Mouse (Mus musculus) heart, adult 8-10 months (tissue): ENCODE results near the gene Gm14459. TPM values are rescaled to one million over a fixed set of nuclear protein-coding genes. Genes with fewer than 3 reads are reported as not detected.
"Not testable (repeated sequence)": the region's sequence is repeated elsewhere in the genome, so short reads cannot be mapped to it uniquely, and the experiment has no call there.

Source experiments
- DNase-seq: peaks from one replicate; pipeline ENCODE4 v3.0.0; 2022; ENCODE audit warnings: low spot score
- total RNA-seq, 4 experiments: library from RNA; stranded (reverse); gene quantifications; 2 replicates each; pipeline ENCODE4 v1.2.4; 2022

The Gm14459 gene
- not detected for total RNA-seq

- DNase-seq: no peak
These were observed at the start of gene Gm14459 for GRCm38 (mm10) chrX:8524854-8525253. Gm14459 (minus strand) TSS chrX:8524954.

- not testable (repeated sequence) for DNase-seq
These were observed 23.4 kb upstream of the Gm14459 start, which contains the start of gene Ssxb6 for GRCm38 (mm10) chrX:8548155-8548554. Ssxb6 (minus strand) TSS chrX:8548255.

Other genes with a start within 250 kb of the Gm14459 start
- gene Ssxb10, start 197.5 kb downstream of the Gm14459 start, total RNA-seq: not detected
- not detected for gene Ssxb9, start 158.0 kb downstream of the Gm14459 start, total RNA-seq
- not detected for gene Ssxb1, start 111.6 kb downstream of the Gm14459 start, total RNA-seq
- gene Ssxb2, start 63.2 kb downstream of the Gm14459 start, total RNA-seq: not detected
- not detected for gene Ssxb6, start 23.3 kb upstream of the Gm14459 start, total RNA-seq
- not detected for gene Ssxb3, start 66.9 kb upstream of the Gm14459 start, total RNA-seq
- not detected for gene Ssxb8, start 165.9 kb upstream of the Gm14459 start, total RNA-seq
- not detected for gene Ssx9, start 223.5 kb upstream of the Gm14459 start, total RNA-seq